Mouse (Mus musculus) adipose tissue, adult 10 weeks (tissue): ENCODE data around the gene Maged2. TPM values are rescaled to one million over a fixed set of nuclear protein-coding genes. Genes with fewer than 3 reads are reported as not detected.

Experiments used
- polyA plus RNA-seq: library from polyadenylated mRNA; stranded (reverse); fragments of 350-450 nt; fragmentation: Illumina TruSeq; extraction: RNeasy Lipid Tissue Mini Kit (QIAGEN cat#74804); gene quantifications from one replicate; pipeline ENCODE4 v1.2.3, GENCODE M21; 2014; ENCODE audit warnings: low read depth, low replicate concordance

Maged2 gene
- polyA plus RNA-seq, result 48.5 TPM

DNA sequence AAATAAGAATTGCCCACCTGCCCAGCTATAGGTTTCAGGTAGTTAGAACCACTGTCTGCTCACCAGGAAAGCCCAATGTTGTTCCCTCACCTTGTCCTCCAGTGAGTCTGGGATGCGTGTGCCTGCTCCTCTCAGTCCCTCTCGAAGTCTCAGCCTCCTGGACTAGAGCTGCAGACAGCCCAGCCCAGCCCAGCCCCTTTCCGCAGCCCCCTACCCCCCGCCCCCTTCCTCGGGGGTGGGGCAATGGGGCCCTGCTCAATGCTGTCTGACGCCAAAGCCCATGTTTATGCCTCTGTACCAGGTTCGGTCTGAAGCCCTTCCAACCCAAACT is at the start of gene Maged2:
Gene Maged2 (minus strand): TSS at position 207 of the 331 bp plus-strand sequence.

Other genes with a start within 250 kb of the Maged2 start
- 38.3 TPM for gene Pfkfb1, start 226.1 kb downstream of the Maged2 start, polyA plus RNA-seq
- gene Apex2, start 224.5 kb downstream of the Maged2 start, polyA plus RNA-seq, result 9.1 TPM
- 0.78 TPM for gene Tro, start 156.8 kb downstream of the Maged2 start, polyA plus RNA-seq
- gene Gnl3l, start 203.0 kb upstream of the Maged2 start, polyA plus RNA-seq, result 22.8 TPM
- gene Fgd1, start 231.8 kb upstream of the Maged2 start, polyA plus RNA-seq, result 2.6 TPM